Mouse (Mus musculus) kidney, embryonic 15.5 days (tissue): ENCODE measurements around the gene Cdan1. TPM values are rescaled to one million over a fixed set of nuclear protein-coding genes. Genes with fewer than 3 reads are reported as not detected.

Source experiments
- ATAC-seq: fragments of 200-750 bp; cut with Nextera tagmentation; replicated peaks from 2 replicates; pipeline ENCODE4 v1.8.0; 2017; ENCODE audit warnings: moderate TSS enrichment; ENCODE audit not compliant: low FRiP score
- H3K27ac ChIP-seq: fragments of 300-500 bp; sonication (generic); 2 replicates; pipeline ENCODE4 v1.5.1; 2015; ENCODE audit warnings: mild to moderate bottlenecking, inconsistent platforms
- H3K27me3 ChIP-seq: fragments of 300-500 bp; sonication (generic); 2 replicates; pipeline ENCODE4 v1.6.1; 2015; ENCODE audit warnings: inconsistent platforms
- H3K36me3 ChIP-seq: fragments of 300-500 bp; sonication (generic); 2 replicates; pipeline ENCODE4 v1.6.1; 2015; ENCODE audit warnings: inconsistent platforms
- H3K4me1 ChIP-seq: fragments of 300-500 bp; sonication (generic); 2 replicates; pipeline ENCODE4 v1.6.1; 2015; ENCODE audit warnings: inconsistent platforms
- H3K4me2 ChIP-seq: fragments of 300-500 bp; sonication (generic); 2 replicates; pipeline ENCODE4 v1.6.1; 2015; ENCODE audit warnings: moderate library complexity, mild to moderate bottlenecking, inconsistent platforms
- H3K4me3 ChIP-seq: fragments of 300-500 bp; sonication (generic); replicated peaks from 2 replicates; pipeline ENCODE4 v1.5.1; 2015; ENCODE audit warnings: mild to moderate bottlenecking, inconsistent platforms
- H3K9ac ChIP-seq: fragments of 300-500 bp; sonication (generic); 2 replicates; pipeline ENCODE4 v1.6.1; 2015; ENCODE audit warnings: mild to moderate bottlenecking, inconsistent platforms
- H3K9me3 ChIP-seq: fragments of 300-500 bp; sonication (generic); replicated peaks from 2 replicates; pipeline ENCODE4 v1.6.1; 2016; ENCODE audit warnings: inconsistent platforms
- whole genome bisulfite sequencing: fragments of 180-500 bp; shearing (Covaris S2); methylation state at CpG from one replicate; pipeline ENCODE4 v1.1.7; 2015; ENCODE audit warnings: mixed read lengths; 5-methylcytosine and 5-hydroxymethylcytosine counted together
- polyA plus RNA-seq: library from polyadenylated mRNA; unstranded; fragments of >200 nt; fragmentation: Nextera tagmentation; extraction: Ambion mirVana; gene quantifications from 2 replicates; pipeline ENCODE4 v1.2.1, GENCODE M21; 2015

Gene Cdan1
- 5.1 and 7.4 TPM in 2 replicates for polyA plus RNA-seq

- Histone ChIP-seq H3K27ac (peak within 1 kb of the TSS; percentile 60), H3K4me2 (peak within 1 kb of the TSS; percentile 79), H3K4me1 (peaks cover 8% of the 10 kb centered on the region)
Observed at GRCm38 (mm10) chr2:120849449-120850423, at the start of gene Cdan1. Gene Cdan1, minus strand, starts transcription at chr2:120850128.

DNA sequence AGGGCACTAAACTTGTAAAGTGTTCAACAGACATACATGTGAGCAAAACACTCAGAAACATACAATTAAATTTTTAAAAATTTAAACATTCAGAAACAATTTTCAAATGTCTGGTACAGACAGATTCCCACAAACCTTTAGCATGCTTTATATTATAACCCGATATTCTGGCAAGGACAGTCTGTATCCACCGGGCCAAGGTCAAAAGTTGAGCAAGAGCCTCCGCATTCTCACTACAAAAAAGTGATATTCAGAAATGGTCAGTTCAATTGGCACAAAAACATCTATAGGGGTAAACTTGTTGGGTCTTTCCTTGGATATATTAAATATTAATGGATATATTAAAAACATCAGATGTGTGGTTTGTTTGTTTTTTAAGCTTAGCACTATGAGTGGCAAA is 46.4 kb upstream of the Cdan1 start:
- Histone ChIP-seq H3K4me1 (no peaks in the 10 kb centered on the region), H3K27ac (no peak overlapping the region), H3K36me3 (peaks cover 94% of the 10 kb centered on the region), H3K4me3 (no peak overlapping the region), H3K27me3 (no peaks in the 10 kb centered on the region), H3K9me3 (no peaks in the 10 kb centered on the region), H3K4me2 (no peak overlapping the region), H3K9ac (no peak overlapping the region)
- ATAC-seq, result no peak
- WGBS, result 93% methylated on average over 3 of the region's 3 CpGs

More at GRCm38 (mm10) chr2:120849449-120850423, at the start of gene Cdan1:
- Histone ChIP-seq H3K36me3 (no peaks in the 10 kb centered on the region), H3K27me3 (no peaks in the 10 kb centered on the region), H3K9ac (peak within 1 kb of the TSS; percentile 74), H3K9me3 (no peaks in the 10 kb centered on the region), H3K4me3 (peak within 1 kb of the TSS; percentile 87)
- peak; percentile 82 for ATAC-seq
- WGBS, result under 1% methylated on average over 70 of the region's 71 CpGs

- no peak for ATAC-seq
- H3K9me3 ChIP-seq, result no peaks in the 10 kb centered on the region
- no peak overlapping the region for H3K4me2 ChIP-seq
- no peaks in the 10 kb centered on the region for H3K4me1 ChIP-seq
- no peak overlapping the region for H3K4me3 ChIP-seq
- 93% methylated on average over 5 of the region's 5 CpGs for WGBS
- no peak overlapping the region for H3K9ac ChIP-seq
- peaks cover 80% of the 10 kb centered on the region for H3K36me3 ChIP-seq
- H3K27ac ChIP-seq, result no peak overlapping the region
- H3K27me3 ChIP-seq, result no peaks in the 10 kb centered on the region
Observed at GRCm38 (mm10) chr2:120887601-120888000, 37.7 kb upstream of the Cdan1 start.

GRCm38 (mm10) chr2:120873192-120873591 is 23.3 kb upstream of the Cdan1 start:
- no peak overlapping the region for H3K9ac ChIP-seq
- no peak for ATAC-seq
- no peak overlapping the region for H3K27ac ChIP-seq
- no peak overlapping the region for H3K4me2 ChIP-seq
- H3K4me1 ChIP-seq, result no peaks in the 10 kb centered on the region
- WGBS, result 93% methylated on average over 2 of the region's 2 CpGs
- H3K36me3 ChIP-seq, result peaks cover 78% of the 10 kb centered on the region
- H3K9me3 ChIP-seq, result no peaks in the 10 kb centered on the region
- no peak overlapping the region for H3K4me3 ChIP-seq
- H3K27me3 ChIP-seq, result no peaks in the 10 kb centered on the region

DNA sequence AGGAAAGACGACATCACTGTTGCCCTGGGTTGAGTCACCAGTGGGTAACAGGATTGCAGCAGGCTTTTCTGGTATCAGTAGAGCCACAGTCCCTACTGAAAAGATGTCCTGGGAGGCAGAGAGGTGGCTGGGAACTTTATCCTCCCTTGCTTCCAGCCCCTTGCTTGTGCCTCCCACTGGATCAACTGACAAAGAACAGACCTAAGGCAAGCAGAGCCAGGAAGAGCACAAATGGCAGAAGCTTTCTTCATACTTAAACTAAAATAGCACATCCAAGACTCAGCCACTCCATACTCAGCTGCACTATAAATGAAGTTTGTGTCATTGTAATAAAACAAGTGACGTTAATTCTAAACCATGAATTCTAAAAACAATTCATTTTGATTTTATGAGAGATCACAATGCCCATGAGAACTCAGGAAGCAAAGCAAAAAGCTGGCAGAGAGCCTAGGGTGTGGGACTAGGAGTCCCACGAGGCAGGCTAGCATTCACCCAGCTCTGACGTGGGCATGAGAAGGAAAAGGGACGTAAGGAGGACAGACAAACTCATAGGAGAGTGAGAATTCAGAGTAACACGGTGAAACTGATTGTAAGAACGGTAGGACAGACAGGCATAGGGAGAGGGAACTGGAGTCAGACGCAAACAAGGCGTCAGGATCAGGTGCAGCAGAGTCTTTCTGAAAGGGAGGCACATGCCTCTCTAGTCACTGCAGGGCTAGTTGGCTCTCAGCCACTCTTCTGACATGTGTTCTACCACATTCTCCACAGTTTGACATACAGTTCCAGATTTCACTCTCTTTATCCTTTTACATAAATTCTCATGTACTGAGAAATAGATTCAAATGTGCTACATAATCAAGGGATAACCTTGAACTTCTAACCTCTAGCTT is 21.8 kb upstream of the Cdan1 start:
- H3K27me3 ChIP-seq, result no peaks in the 10 kb centered on the region
- 80% methylated on average over 9 of the region's 9 CpGs for WGBS
- H3K4me2 ChIP-seq, result no peak overlapping the region
- peaks cover 76% of the 10 kb centered on the region for H3K36me3 ChIP-seq
- H3K4me3 ChIP-seq, result no peak overlapping the region
- H3K9ac ChIP-seq, result no peak overlapping the region
- no peaks in the 10 kb centered on the region for H3K9me3 ChIP-seq
- no peak overlapping the region for H3K27ac ChIP-seq
- ATAC-seq, result no peak
- no peaks in the 10 kb centered on the region for H3K4me1 ChIP-seq

- Histone ChIP-seq H3K4me2 (no peak overlapping the region), H3K27ac (no peak overlapping the region), H3K9ac (no peak overlapping the region), H3K27me3 (no peaks in the 10 kb centered on the region), H3K4me3 (no peak overlapping the region), H3K9me3 (no peaks in the 10 kb centered on the region), H3K4me1 (no peaks in the 10 kb centered on the region), H3K36me3 (peaks cover 87% of the 10 kb centered on the region)
- WGBS, result 95% methylated on average over 5 of the region's 5 CpGs
- ATAC-seq, result no peak
Observed at GRCm38 (mm10) chr2:120867336-120867735, 17.4 kb upstream of the Cdan1 start.

DNA sequence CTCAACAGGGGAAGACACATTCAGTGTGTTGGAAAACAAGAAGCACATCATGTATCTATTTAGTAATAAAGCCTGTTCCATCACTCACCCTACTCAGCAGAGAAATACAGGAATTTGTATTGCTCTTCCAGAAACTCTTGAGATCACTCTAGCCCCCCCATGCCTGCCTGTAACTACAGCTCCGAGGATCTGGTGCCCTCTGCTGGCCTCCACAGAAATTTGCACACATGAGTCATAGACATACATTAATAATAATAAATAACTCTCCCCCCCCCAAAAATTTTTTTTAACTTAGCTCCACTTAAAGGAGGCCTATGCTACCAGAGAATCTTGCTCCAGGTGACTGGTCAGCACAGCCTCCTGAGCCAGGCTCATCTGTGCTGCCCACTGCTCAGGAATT is 16.6 kb upstream of the Cdan1 start:
- no peak overlapping the region for H3K9ac ChIP-seq
- H3K27me3 ChIP-seq, result no peaks in the 10 kb centered on the region
- H3K9me3 ChIP-seq, result no peaks in the 10 kb centered on the region
- no peak overlapping the region for H3K27ac ChIP-seq
- H3K36me3 ChIP-seq, result peaks cover 87% of the 10 kb centered on the region
- 13% methylated on average over 1 of the region's 1 CpGs for WGBS
- H3K4me3 ChIP-seq, result no peak overlapping the region
- no peaks in the 10 kb centered on the region for H3K4me1 ChIP-seq
- no peak for ATAC-seq
- H3K4me2 ChIP-seq, result no peak overlapping the region

- H3K9me3 ChIP-seq, result no peaks in the 10 kb centered on the region
- H3K4me2 ChIP-seq, result no peak overlapping the region
- H3K36me3 ChIP-seq, result peaks cover 73% of the 10 kb centered on the region
- no peak overlapping the region for H3K9ac ChIP-seq
- 98% methylated on average over 1 of the region's 1 CpGs for WGBS
- no peaks in the 10 kb centered on the region for H3K4me1 ChIP-seq
- no peaks in the 10 kb centered on the region for H3K27me3 ChIP-seq
- no peak for ATAC-seq
- no peak overlapping the region for H3K4me3 ChIP-seq
- no peak overlapping the region for H3K27ac ChIP-seq
Observed at GRCm38 (mm10) chr2:120863389-120863788, 13.5 kb upstream of the Cdan1 start.

DNA sequence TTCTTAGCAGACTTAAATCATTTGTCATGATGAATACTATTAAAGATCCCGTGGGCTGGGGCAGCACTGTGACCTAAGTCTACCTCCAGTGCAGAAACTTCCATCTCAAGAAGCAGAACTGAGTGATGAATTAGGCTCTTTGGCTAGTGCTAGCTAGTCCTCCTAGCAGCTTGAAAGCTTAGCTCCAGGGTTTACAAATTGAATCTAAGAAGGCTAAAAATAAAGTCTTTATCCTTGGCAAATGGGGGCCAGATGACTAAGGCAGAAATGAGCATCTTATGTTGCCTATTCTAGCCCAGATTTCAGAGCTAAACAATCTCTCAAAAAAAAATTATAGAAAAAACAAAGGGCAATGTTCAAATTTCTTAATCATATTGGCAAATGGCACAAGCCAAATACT is 10.8 kb upstream of the Cdan1 start:
- no peaks in the 10 kb centered on the region for H3K4me1 ChIP-seq
- H3K27me3 ChIP-seq, result no peaks in the 10 kb centered on the region
- 54% methylated on average over 1 of the region's 1 CpGs for WGBS
- no peaks in the 10 kb centered on the region for H3K9me3 ChIP-seq
- no peak for ATAC-seq
- peaks cover 54% of the 10 kb centered on the region for H3K36me3 ChIP-seq
- no peak overlapping the region for H3K27ac ChIP-seq
- H3K9ac ChIP-seq, result no peak overlapping the region
- H3K4me3 ChIP-seq, result no peak overlapping the region
- no peak overlapping the region for H3K4me2 ChIP-seq

- H3K36me3 ChIP-seq, result peaks cover 30% of the 10 kb centered on the region
- WGBS, result 87% methylated on average over 3 of the region's 3 CpGs
- H3K4me2 ChIP-seq, result no peak overlapping the region
- no peaks in the 10 kb centered on the region for H3K9me3 ChIP-seq
- no peak for ATAC-seq
- H3K9ac ChIP-seq, result no peak overlapping the region
- H3K27me3 ChIP-seq, result no peaks in the 10 kb centered on the region
- H3K27ac ChIP-seq, result no peak overlapping the region
- no peak overlapping the region for H3K4me3 ChIP-seq
- no peaks in the 10 kb centered on the region for H3K4me1 ChIP-seq
Observed at GRCm38 (mm10) chr2:120858131-120858530, 8.2 kb upstream of the Cdan1 start.

DNA sequence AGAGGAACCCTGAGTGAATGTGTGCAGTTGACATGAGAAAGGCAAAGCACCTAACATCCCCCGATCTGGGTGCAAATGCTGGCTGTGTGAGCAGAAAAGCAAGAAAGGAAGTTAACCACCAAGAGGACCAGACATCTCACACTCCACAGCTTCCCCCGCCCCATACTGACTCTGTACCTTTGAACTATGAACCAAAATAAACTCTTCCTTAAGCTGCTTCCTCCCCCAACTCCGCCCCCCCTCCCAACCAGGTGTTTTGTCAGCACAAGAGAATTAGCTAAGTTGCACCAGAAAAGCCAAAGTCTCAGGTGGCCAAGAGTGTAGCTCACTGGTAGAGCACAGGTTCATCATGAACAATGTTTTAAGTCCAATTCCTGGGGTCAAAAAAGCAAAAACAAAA is 3.2 kb upstream of the Cdan1 start:
- 74% methylated on average over 3 of the region's 3 CpGs for WGBS
- Histone ChIP-seq H3K36me3 (no peaks in the 10 kb centered on the region), H3K4me2 (no peak overlapping the region), H3K4me3 (no peak overlapping the region), H3K9me3 (no peaks in the 10 kb centered on the region), H3K27ac (no peak overlapping the region), H3K9ac (no peak overlapping the region), H3K4me1 (peaks cover 8% of the 10 kb centered on the region), H3K27me3 (no peaks in the 10 kb centered on the region)
- no peak for ATAC-seq

DNA sequence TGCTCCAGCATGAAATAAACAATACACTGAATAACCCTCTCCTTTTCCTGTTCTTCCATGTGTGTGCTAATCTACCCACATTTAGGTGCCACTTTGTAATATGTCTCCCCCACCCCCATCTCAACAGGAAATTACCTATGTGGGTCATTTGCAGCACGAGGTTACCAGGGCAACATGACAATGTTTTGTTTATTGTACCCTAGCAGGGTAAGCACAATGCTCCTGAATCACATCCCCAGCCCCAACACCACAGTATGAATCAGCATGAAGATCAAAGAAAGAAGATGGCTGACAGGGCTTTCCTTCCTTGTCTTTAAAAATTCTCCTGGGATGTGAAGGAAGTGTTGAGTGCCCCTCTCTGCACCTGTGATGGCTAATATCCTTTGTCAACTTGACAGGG is 2.7 kb upstream of the Cdan1 start:
- H3K4me3 ChIP-seq, result no peak overlapping the region
- WGBS, result 8% methylated on average over 1 of the region's 1 CpGs
- no peak overlapping the region for H3K27ac ChIP-seq
- H3K4me1 ChIP-seq, result peaks cover 8% of the 10 kb centered on the region
- H3K9me3 ChIP-seq, result no peaks in the 10 kb centered on the region
- no peak for ATAC-seq
- H3K4me2 ChIP-seq, result no peak overlapping the region
- no peak overlapping the region for H3K9ac ChIP-seq
- H3K27me3 ChIP-seq, result no peaks in the 10 kb centered on the region
- H3K36me3 ChIP-seq, result no peaks in the 10 kb centered on the region
